Mouse (Mus musculus) neutrophil, adult 59 days (primary cell): ENCODE measurements around the gene Slc24a5. TPM values are rescaled to one million over a fixed set of nuclear protein-coding genes. Genes with fewer than 3 reads are reported as not detected.

Experiments
- total RNA-seq, 2 experiments: library from RNA; stranded (reverse); gene quantifications; 1 replicate in 1 of 2; 2 replicates in 1 of 2; pipeline ENCODE4 v1.2.4; 2023

Slc24a5 gene
- total RNA-seq: under 1 TPM in 1 of 2 experiments, not detected in 1; 0.24 TPM

DNA sequence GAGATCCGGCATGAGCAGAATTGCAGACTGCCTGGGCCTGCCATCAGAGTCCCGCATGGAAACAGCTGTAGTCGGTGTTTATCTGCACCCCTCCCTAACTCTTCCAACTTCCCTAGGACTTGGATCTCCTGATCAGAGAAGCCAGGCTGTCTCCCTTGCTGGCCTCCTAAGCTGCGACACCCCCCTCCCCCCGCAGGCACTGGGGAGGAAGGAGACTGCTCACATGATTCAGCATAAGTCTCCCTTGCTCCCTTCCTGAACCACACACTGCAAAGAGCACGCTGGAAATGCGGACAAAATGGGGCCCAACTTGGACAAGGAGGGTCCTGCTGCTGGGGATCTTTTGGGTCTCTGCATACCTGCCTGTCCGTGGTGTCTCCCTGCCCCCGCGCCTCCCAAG lies at the start of gene Slc24a5:
Gene Slc24a5 (plus strand): TSS at position 231 of the 400 bp plus-strand sequence.

DNA sequence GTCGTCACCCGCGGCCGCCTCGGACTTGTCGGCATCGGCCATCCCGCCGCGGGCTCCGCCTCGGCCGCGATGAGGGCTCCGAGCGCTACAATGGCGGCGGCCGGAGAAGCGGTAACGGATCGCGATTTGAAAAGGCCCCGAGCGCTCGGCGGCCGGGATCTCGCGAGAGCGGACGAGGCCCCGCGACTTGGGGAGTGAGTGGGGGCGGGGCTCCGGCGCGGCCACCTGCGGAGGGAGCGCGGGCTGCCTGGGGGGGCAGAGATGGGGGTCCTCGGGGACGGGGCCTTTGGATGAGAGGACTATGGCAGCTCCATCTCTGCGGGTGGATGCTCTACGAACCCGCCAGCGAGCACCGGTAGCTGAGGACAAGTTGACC lies 55.5 kb downstream of the Slc24a5 start, which contains the start of gene Myef2:
Gene Myef2 (minus strand): TSS at position 185 of the 376 bp plus-strand sequence.

GRCm38 (mm10) chr2:125135903-125136811 lies 68.2 kb downstream of the Slc24a5 start, which contains the start of gene Ctxn2:
Gene Ctxn2 (plus strand): TSS chr2:125136692.

Other genes starting within 250 kb of the Slc24a5 start
- 10 to 100 TPM; 12.5 to 13.3 TPM for gene Myef2, start 55.5 kb downstream of the Slc24a5 start, total RNA-seq
- gene Ctxn2, start 68.6 kb downstream of the Slc24a5 start, total RNA-seq: not detected
- gene Slc12a1, start 84.4 kb downstream of the Slc24a5 start, total RNA-seq: not detected
- 10 to 100 TPM; 48.6 to 55.4 TPM for gene Dut, start 179.1 kb downstream of the Slc24a5 start, total RNA-seq